ENCODE assay signal across 8 mouse cellular contexts in the genomic region with DNA sequence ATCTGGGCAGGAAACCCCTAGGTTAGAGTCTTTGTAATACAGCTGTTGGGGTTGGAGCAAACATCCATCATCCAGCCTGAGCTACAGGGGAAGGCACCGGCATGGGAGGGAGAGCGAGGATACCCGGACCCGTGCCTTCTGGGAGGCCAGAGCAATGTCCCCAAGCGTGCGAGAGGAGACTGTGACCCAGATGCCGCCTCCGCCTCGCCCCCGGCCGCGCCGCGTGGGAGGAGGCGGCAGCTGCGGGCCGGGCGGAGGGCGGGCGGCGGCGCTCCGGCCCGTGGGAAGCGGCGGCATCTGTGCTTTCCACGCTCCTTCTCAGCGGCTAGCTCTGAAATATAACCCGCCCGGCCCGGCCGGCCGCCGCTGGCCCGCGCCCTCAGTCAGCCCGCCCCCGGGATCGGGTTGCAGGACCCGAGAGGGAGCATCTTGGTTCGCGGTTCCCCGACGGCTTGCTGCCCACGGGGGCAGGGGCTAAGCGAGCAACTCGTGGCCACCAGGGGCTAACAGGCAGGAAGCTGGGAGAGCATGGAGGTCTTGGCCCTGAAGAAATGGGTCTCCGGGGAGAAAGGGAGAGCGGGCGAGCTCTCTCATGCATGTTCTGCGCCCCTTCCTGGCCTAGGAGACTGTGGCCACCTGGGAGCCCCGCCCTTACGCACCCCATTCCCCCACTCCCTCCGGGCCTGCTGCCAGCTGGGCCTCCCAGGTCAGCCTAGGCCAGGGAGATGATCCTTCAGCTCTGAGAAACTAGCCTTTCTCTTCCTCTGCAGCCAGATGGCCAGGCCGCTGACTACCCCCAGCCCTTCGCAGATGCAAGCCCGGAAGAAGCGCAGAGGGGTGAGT. TPM values are rescaled to one million over a fixed set of nuclear protein-coding genes. Genes with fewer than 3 reads are reported as not detected.
DNase-seq lines count a peak whose midpoint lies in the region; ATAC-seq and TF ChIP-seq lines count a peak whose summit lies in the region.

No protein-coding gene starts in this region.

- peak overlapping the region; percentile 74 for H3K27ac ChIP-seq in heart, embryonic 15.5 days
- H3K27ac ChIP-seq in kidney, postnatal 0 days = peak overlapping the region; percentile 82
- H3K27ac ChIP-seq in stomach, postnatal 0 days (replicated peaks) = peak overlapping the region; percentile 65; the same call in 1 of the 2 replicates

- no peaks in the 10 kb centered on the region for H3K36me3 ChIP-seq in heart, embryonic 15.5 days
- H3K36me3 ChIP-seq in kidney, postnatal 0 days (ENCODE audit: insufficient read depth, low read length) = 0 out of 2 replicates have a peak, but pooled peaks cover 5% of the 10 kb centered on the region
- H3K36me3 ChIP-seq in stomach, postnatal 0 days (ENCODE audit: control insufficient read depth, insufficient read depth, low read length) = no peaks in the 10 kb centered on the region

- peak overlapping the region; percentile 80 for H3K4me2 ChIP-seq in heart, embryonic 15.5 days
- H3K4me2 ChIP-seq in kidney, postnatal 0 days (ENCODE audit: low read length) = peak overlapping the region; percentile 57
- H3K4me2 ChIP-seq in stomach, postnatal 0 days (replicated peaks; ENCODE audit: low read depth) = peak overlapping the region; percentile 60

- no peak for TF ChIP-seq EP300 in stomach, postnatal 0 days (optimal IDR thresholded peaks at IDR 0.05)

- H3K9ac ChIP-seq in heart, embryonic 15.5 days = peak overlapping the region; percentile 35
- peak overlapping the region; percentile 53 for H3K9ac ChIP-seq in kidney, postnatal 0 days (ENCODE audit: low read depth, low read length)
- peak overlapping the region; percentile 50 for H3K9ac ChIP-seq in stomach, postnatal 0 days (ENCODE audit: low read length)

- no peaks in the 10 kb centered on the region for H3K9me3 ChIP-seq in heart, embryonic 15.5 days (replicated peaks)
- H3K9me3 ChIP-seq in kidney, postnatal 0 days (replicated peaks; ENCODE audit: low read length) = no peaks in the 10 kb centered on the region
- no peaks in the 10 kb centered on the region for H3K9me3 ChIP-seq in stomach, postnatal 0 days (ENCODE audit: control insufficient read depth, low read length)

- H3K27me3 ChIP-seq in heart, embryonic 15.5 days = peaks cover 6% of the 10 kb centered on the region; the same call in 1 of the 2 replicates
- H3K27me3 ChIP-seq in kidney, postnatal 0 days (ENCODE audit: insufficient read depth, low read length) = no peaks in the 10 kb centered on the region
- H3K27me3 ChIP-seq in stomach, postnatal 0 days (ENCODE audit: control insufficient read depth, insufficient read depth, low read length) = no peaks in the 10 kb centered on the region

- H3K4me3 ChIP-seq in heart, embryonic 15.5 days = peak overlapping the region; percentile 46
- H3K4me3 ChIP-seq in kidney, postnatal 0 days (replicated peaks; ENCODE audit: low read depth, low read length) = peak overlapping the region; percentile 26
- H3K4me3 ChIP-seq in stomach, postnatal 0 days (ENCODE audit: low read depth, low read length) = peak overlapping the region; percentile 27

- H3K4me1 ChIP-seq in heart, embryonic 15.5 days (replicated peaks) = peaks cover 37% of the 10 kb centered on the region
- peaks cover 43% of the 10 kb centered on the region for H3K4me1 ChIP-seq in kidney, postnatal 0 days (replicated peaks; ENCODE audit: insufficient read depth, low read length)
- H3K4me1 ChIP-seq in stomach, postnatal 0 days (replicated peaks; ENCODE audit: control insufficient read depth, insufficient read depth) = no peaks in the 10 kb centered on the region; the same call in 1 of the 2 replicates

- WGBS in heart, embryonic 15.5 days = 9% methylated on average over 56 of the region's 58 CpGs
- WGBS in kidney, postnatal 0 days = 4% methylated on average over 55 of the region's 58 CpGs
- 9% methylated on average over 49 of the region's 58 CpGs for WGBS in stomach, postnatal 0 days

- peak; percentile 48 for ATAC-seq in heart, embryonic 15.5 days (replicated peaks; ENCODE audit: insufficient number of reproducible peaks, insufficient read depth, low FRiP score, low read depth)
- ATAC-seq in kidney, postnatal 0 days (replicated peaks; ENCODE audit: low FRiP score, low read depth) = peak; percentile 84
- ATAC-seq in stomach, postnatal 0 days (ENCODE audit: low FRiP score, low TSS enrichment) = peak; percentile 49

- TF ChIP-seq CTCF in kidney, postnatal 0 days (IDR thresholded peaks at IDR 0.05; ENCODE audit: low read depth) = peak; percentile 39; the same call in 1 of the 2 replicates
- peak; percentile 30; the same call in 1 of the 2 replicates for TF ChIP-seq CTCF in stomach, postnatal 0 days (IDR thresholded peaks at IDR 0.05; ENCODE audit: low read depth)

- DNase-seq in cerebellum, postnatal 10 days = peak; percentile 43 to 49
- no peak for DNase-seq in cerebellum, adult 9-10 months
- peak; percentile 74 for DNase-seq in fibroblast of lung, adult 2 months (ENCODE audit: low read depth)
- DNase-seq in kidney, postnatal 0 days (ENCODE audit: low spot score) = peak; percentile 88
- DNase-seq in lung, postnatal 4 days = peak; percentile 60 to 83
- DNase-seq in stomach, postnatal 0 days (ENCODE audit: low spot score) = peak; percentile 63
- no peak for DNase-seq in layer of hippocampus, postnatal 36 days

RNA-seq across cellular contexts. Expression of gene Heyl, which starts 6.2 kb away (rescaled TPM):
- polyA plus RNA-seq in heart, embryonic 15.5 days (2015; fragmentation: Nextera tagmentation; extraction: Ambion mirVana) = 13.0 and 21.2 TPM in 2 replicates
- polyA plus RNA-seq in kidney, postnatal 0 days (2015; fragmentation: Nextera tagmentation; extraction: Ambion mirVana) = 28.7 and 31.6 TPM in 2 replicates
- polyA plus RNA-seq in stomach, postnatal 0 days (2015; fragmentation: Nextera tagmentation; extraction: Ambion mirVana) = 4.9 and 6.0 TPM in 2 replicates
- total RNA-seq in layer of hippocampus, postnatal 36 days (2021) = 1 to 10 TPM; 2.3 to 2.9 TPM

RNA-seq across cellular contexts. Expression of gene Pabpc4, which starts 22.6 kb away (rescaled TPM):
- 51.3 and 53.8 TPM in 2 replicates for polyA plus RNA-seq in heart, embryonic 15.5 days (2015; fragmentation: Nextera tagmentation; extraction: Ambion mirVana)
- polyA plus RNA-seq in kidney, postnatal 0 days (2015; fragmentation: Nextera tagmentation; extraction: Ambion mirVana) = 28.2 and 29.7 TPM in 2 replicates
- polyA plus RNA-seq in stomach, postnatal 0 days (2015; fragmentation: Nextera tagmentation; extraction: Ambion mirVana) = 14.6 and 15.7 TPM in 2 replicates
- 10 to 100 TPM; 44.4 to 45.0 TPM for total RNA-seq in layer of hippocampus, postnatal 36 days (2021)

RNA-seq across cellular contexts. Expression of gene Nt5c1a, which starts 38.3 kb away (rescaled TPM):
- polyA plus RNA-seq in heart, embryonic 15.5 days (2015; fragmentation: Nextera tagmentation; extraction: Ambion mirVana) = 1.3 and 1.5 TPM in 2 replicates
- 0.47 and 0.71 TPM in 2 replicates for polyA plus RNA-seq in kidney, postnatal 0 days (2015; fragmentation: Nextera tagmentation; extraction: Ambion mirVana)
- polyA plus RNA-seq in stomach, postnatal 0 days (2015; fragmentation: Nextera tagmentation; extraction: Ambion mirVana) = not detected in 2 replicates
- total RNA-seq in layer of hippocampus, postnatal 36 days (2021) = 10 to 100 TPM; 13.4 to 14.5 TPM

RNA-seq across cellular contexts. Expression of gene Hpcal4, which starts 56.6 kb away (rescaled TPM):
- polyA plus RNA-seq in heart, embryonic 15.5 days (2015; fragmentation: Nextera tagmentation; extraction: Ambion mirVana) = 0.72 and 0.80 TPM in 2 replicates
- 3.7 and 3.8 TPM in 2 replicates for polyA plus RNA-seq in kidney, postnatal 0 days (2015; fragmentation: Nextera tagmentation; extraction: Ambion mirVana)
- polyA plus RNA-seq in stomach, postnatal 0 days (2015; fragmentation: Nextera tagmentation; extraction: Ambion mirVana) = 1.8 and 3.0 TPM in 2 replicates
- 100 to 1,000 TPM; 495 to 526 TPM for total RNA-seq in layer of hippocampus, postnatal 36 days (2021)

Comparison
In these comparisons a context has a peak if more than half of its experiments do, and no peak if none do; other contexts are left out.
1. DNase-seq: peak in cerebellum, postnatal 10 days (2 of 2), fibroblast of lung, adult 2 months (single experiment), kidney, postnatal 0 days (single experiment), lung, postnatal 4 days (2 of 2) and stomach, postnatal 0 days (single experiment); none in cerebellum, adult 9-10 months (single experiment) and layer of hippocampus, postnatal 36 days (0 of 2).
2. Peak in every context shown above with its lines, with median percentiles within 50 percentile points of each other: ATAC-seq, H3K27ac ChIP-seq, H3K4me2 ChIP-seq, H3K4me3 ChIP-seq and H3K9ac ChIP-seq.